Mouse (Mus musculus): ENCODE results near the gene Use1.

- TF ChIP-seq CTCF (IDR thresholded peaks at IDR 0.05; ENCODE audit: low read depth, low read length) (no peak), POLR2AphosphoS5 (IDR thresholded peaks at IDR 0.05; ENCODE audit: insufficient replicate concordance, low read depth, low read length) (no peak), TAL1 (conservative IDR thresholded peaks at IDR 0.05; ENCODE audit: low read depth, low read length) (no peak), GATA1 (IDR thresholded peaks at IDR 0.05; ENCODE audit: borderline replicate concordance, low read length) (no peak)
Measured at GRCm38 (mm10) chr8:71351117-71351516, 15.5 kb upstream of the Use1 start.
